Mouse (Mus musculus) bone marrow, adult 2 months (tissue): ENCODE data around the gene Fam208b. TPM values are rescaled to one million over a fixed set of nuclear protein-coding genes. Genes with fewer than 3 reads are reported as not detected.

Experiments used
- H3K27ac ChIP-seq: fragments of 200-500 bp; 2 replicates; pipeline ENCODE4 v1.5.1; 2012; ENCODE audit warnings: low read depth, mild to moderate bottlenecking, control low read depth, inconsistent platforms, low read length; ENCODE audit not compliant: control insufficient read depth, poor library complexity, insufficient read depth
- H3K4me1 ChIP-seq: fragments of 200-500 bp; 2 replicates; pipeline ENCODE4 v1.6.1; 2011; ENCODE audit warnings: low read length; ENCODE audit not compliant: control insufficient read depth, insufficient read depth
- H3K4me3 ChIP-seq: fragments of 200-500 bp; replicated peaks from 2 replicates; pipeline ENCODE3; 2011; ENCODE audit warnings: mild to moderate bottlenecking, low read depth, low read length, control low read depth; ENCODE audit not compliant: control insufficient read depth
- CTCF ChIP-seq: fragments of 200-500 bp; IDR thresholded peaks from 2 replicates; pipeline ENCODE4 v1.5.1; 2011; ENCODE audit warnings: low read length, control low read depth; ENCODE audit not compliant: control insufficient read depth, insufficient read depth
- POLR2A ChIP-seq: fragments of 200-500 bp; IDR thresholded peaks from 2 replicates; pipeline ENCODE4 v1.6.1; 2011; ENCODE audit warnings: low read depth, mild to moderate bottlenecking, control low read depth, low read length, borderline replicate concordance; ENCODE audit not compliant: control insufficient read depth
- whole genome bisulfite sequencing: fragments of 180-500 bp; shearing (Covaris S2); methylation state at CpG from one replicate; pipeline ENCODE4 v1.1.7; 2018; 5-methylcytosine and 5-hydroxymethylcytosine counted together
- polyA plus RNA-seq: library from polyadenylated mRNA; stranded (reverse); fragments of >200 nt; gene quantifications from 2 replicates; pipeline ENCODE4 v1.2.4, GENCODE M21; 2011; ENCODE audit warnings: low replicate concordance; ENCODE audit not compliant: missing spikeins, insufficient read depth, insufficient read length

Gene Fam208b
- polyA plus RNA-seq, 1 experiment: 4.0 TPM

- Histone ChIP-seq H3K27ac (no peak overlapping the region), H3K4me1 (no peaks in the 10 kb centered on the region; the same call in 1 of the 2 replicates), H3K4me3 (no peak overlapping the region)
- TF ChIP-seq CTCF (peak; percentile 55), POLR2A (no peak)
- 79% methylated on average over 9 of the region's 9 CpGs for WGBS
Measured at GRCm38 (mm10) chr13:3642049-3642448, 31.1 kb upstream of the Fam208b start.

GRCm38 (mm10) chr13:3636797-3637196, 25.9 kb upstream of the Fam208b start:
- Histone ChIP-seq H3K4me3 (peak overlapping the region; percentile 64), H3K4me1 (no peaks in the 10 kb centered on the region; the same call in 1 of the 2 replicates), H3K27ac (peak overlapping the region; percentile 57)
- WGBS: 9% methylated on average over 11 of the region's 11 CpGs
- TF ChIP-seq CTCF: no peak
- no peak for TF ChIP-seq POLR2A

GRCm38 (mm10) chr13:3635076-3635475, 24.2 kb upstream of the Fam208b start:
- Histone ChIP-seq H3K4me1 (no peaks in the 10 kb centered on the region; the same call in 1 of the 2 replicates), H3K4me3 (no peak overlapping the region), H3K27ac (no peak overlapping the region)
- 66% methylated on average over 3 of the region's 3 CpGs for WGBS
- TF ChIP-seq POLR2A (no peak), CTCF (no peak)

GRCm38 (mm10) chr13:3633895-3634811, 23.2 kb upstream of the Fam208b start, which contains the start of gene Asb13:
Asb13 (plus strand) TSS chr13:3634032.
- Histone ChIP-seq H3K4me3 (peak within 1 kb of the TSS; percentile 88), H3K4me1 (no peaks in the 10 kb centered on the region; the same call in 1 of the 2 replicates), H3K27ac (peak within 1 kb of the TSS; percentile 43)
- 1% methylated on average over 47 of the region's 47 CpGs for WGBS
- peak; percentile 79 for TF ChIP-seq POLR2A
- TF ChIP-seq CTCF: no peak

GRCm38 (mm10) chr13:3633131-3633530, 22.2 kb upstream of the Fam208b start:
- 37% methylated on average over 6 of the region's 6 CpGs for WGBS
- H3K4me1 ChIP-seq: no peaks in the 10 kb centered on the region; the same call in 1 of the 2 replicates
- H3K27ac ChIP-seq: no peak overlapping the region
- H3K4me3 ChIP-seq: no peak overlapping the region
- TF ChIP-seq POLR2A (no peak), CTCF (no peak)

GRCm38 (mm10) chr13:3632551-3632950, 21.6 kb upstream of the Fam208b start:
- Histone ChIP-seq H3K4me3 (no peak overlapping the region), H3K27ac (no peak overlapping the region), H3K4me1 (no peaks in the 10 kb centered on the region; the same call in 1 of the 2 replicates)
- TF ChIP-seq POLR2A (no peak), CTCF (no peak)
- 82% methylated on average over 9 of the region's 9 CpGs for WGBS

- no peak for TF ChIP-seq CTCF
- no peak for TF ChIP-seq POLR2A
- H3K27ac ChIP-seq: no peak overlapping the region
- no peaks in the 10 kb centered on the region for H3K4me1 ChIP-seq
- 22% methylated on average over 3 of the region's 3 CpGs for WGBS
- no peak overlapping the region for H3K4me3 ChIP-seq
Measured at GRCm38 (mm10) chr13:3628102-3628501, 17.2 kb upstream of the Fam208b start.

- H3K4me3 ChIP-seq: no peak overlapping the region
- H3K4me1 ChIP-seq: no peaks in the 10 kb centered on the region
- TF ChIP-seq POLR2A: no peak
- no peak for TF ChIP-seq CTCF
- WGBS: 58% methylated on average over 3 of the region's 3 CpGs
- no peak overlapping the region for H3K27ac ChIP-seq
Measured at GRCm38 (mm10) chr13:3627139-3627538, 16.2 kb upstream of the Fam208b start.

GRCm38 (mm10) chr13:3610118-3610794, 652 bp downstream of the Fam208b start:
- Histone ChIP-seq H3K4me3 (peak overlapping the region; percentile 88), H3K4me1 (no peaks in the 10 kb centered on the region), H3K27ac (peak overlapping the region; percentile 74)
- TF ChIP-seq CTCF (no peak), POLR2A (no peak)
- under 1% methylated on average over 47 of the region's 50 CpGs for WGBS
